ENCODE assay signal across 22 mouse cellular contexts in genomic region chr3:117217952-117218351, GRCm38 (mm10).
DNase-seq lines count a peak whose midpoint lies in the region; ATAC-seq and TF ChIP-seq lines count a peak whose summit lies in the region.
"Had no signal": no experiment of that assay in that cellular context is flagged by ENCODE, and none has a peak within 500 bp of the region (broad histone marks: within the 10 kb centered on the region; RNA-seq: fewer than 3 reads in every experiment).

No protein-coding gene starts in this region.

- H3K27ac ChIP-seq in forebrain, postnatal 0 days (ENCODE audit: low read depth, low read length), result no peak overlapping the region
- H3K27ac ChIP-seq in forebrain, embryonic 11.5 days (ENCODE audit: low read depth, low read length), result no peak overlapping the region
- no peak overlapping the region for H3K27ac ChIP-seq in lung, embryonic 16.5 days (ENCODE audit: low read length)
- H3K27ac ChIP-seq: embryonic facial prominence, embryonic 12.5 days; kidney, embryonic 15.5 days; limb, embryonic 13.5 days; liver, embryonic 14.5 days; midbrain, embryonic 12.5 days; neural tube, embryonic 12.5 days; stomach, embryonic 15.5 days had no signal

- no peaks in the 10 kb centered on the region for H3K36me3 ChIP-seq in forebrain, postnatal 0 days (ENCODE audit: insufficient read depth)
- no peaks in the 10 kb centered on the region for H3K36me3 ChIP-seq in forebrain, embryonic 11.5 days (ENCODE audit: control insufficient read depth, insufficient read depth, low read length)
- H3K36me3 ChIP-seq in lung, embryonic 16.5 days (ENCODE audit: control insufficient read depth, insufficient read depth, low read length), result no peaks in the 10 kb centered on the region
- H3K36me3 ChIP-seq: embryonic facial prominence, embryonic 12.5 days; kidney, embryonic 15.5 days; limb, embryonic 13.5 days; midbrain, embryonic 12.5 days; neural tube, embryonic 12.5 days; stomach, embryonic 15.5 days had no signal

- no peak for DNase-seq in forebrain, postnatal 0 days
- no peak for DNase-seq in forebrain, embryonic 11.5 days (ENCODE audit: low spot score)
- no peak for DNase-seq in lung, postnatal 14 days
- peak; percentile 41 for DNase-seq in Muller cell, postnatal 12 days (ENCODE audit: inconsistent ontology term)
- DNase-seq in layer of hippocampus, adult 8-10 months (ENCODE audit: low spot score in 2 of 2), result peak; percentile 30 to 41
- no peak for DNase-seq in adrenal gland, adult (ENCODE audit: inconsistent age in 2 of 2, low spot score in 1 of 2)
- DNase-seq: adrenal gland, adult 2 months; B cell, adult 2 months; cerebellum, adult 9-11 months; gastrocnemius, postnatal 25 days; thymus, adult 2 months had no signal

- no peak overlapping the region for H3K4me2 ChIP-seq in forebrain, postnatal 0 days (ENCODE audit: low read depth)
- H3K4me2 ChIP-seq in forebrain, embryonic 11.5 days (ENCODE audit: low read depth, low read length, severe bottlenecking), result no peak overlapping the region
- no peak overlapping the region for H3K4me2 ChIP-seq in lung, embryonic 16.5 days (ENCODE audit: low read depth, low read length)
- H3K4me2 ChIP-seq: embryonic facial prominence, embryonic 12.5 days; kidney, embryonic 15.5 days; limb, embryonic 13.5 days; midbrain, embryonic 12.5 days; neural tube, embryonic 12.5 days; stomach, embryonic 15.5 days had no signal

- no peak overlapping the region for H3K4me3 ChIP-seq in forebrain, postnatal 0 days (ENCODE audit: low read depth, low read length)
- H3K4me3 ChIP-seq in forebrain, embryonic 11.5 days (ENCODE audit: low read depth, low read length), result no peak overlapping the region
- H3K4me3 ChIP-seq in lung, embryonic 16.5 days (ENCODE audit: low read length), result no peak overlapping the region
- H3K4me3 ChIP-seq: embryonic facial prominence, embryonic 12.5 days; erythroblast, embryonic 14.5 days; kidney, embryonic 15.5 days; limb, embryonic 13.5 days; midbrain, embryonic 12.5 days; neural tube, embryonic 12.5 days; stomach, embryonic 15.5 days had no signal

- ATAC-seq in forebrain, postnatal 0 days, result peak; percentile 50; the same call in 1 of the 2 replicates
- no peak for ATAC-seq in forebrain, embryonic 11.5 days (replicated peaks; ENCODE audit: low FRiP score)
- ATAC-seq in lung, embryonic 16.5 days (ENCODE audit: low read depth), result 0 out of 2 replicates have a peak, but pooled peaks have one; percentile 45
- ATAC-seq: hindbrain, embryonic 16.5 days; intestine, postnatal 0 days had no signal

- no peak for TF ChIP-seq CTCF in forebrain, postnatal 0 days (IDR thresholded peaks at IDR 0.05; ENCODE audit: low read depth)

- H3K27me3 ChIP-seq in forebrain, postnatal 0 days (ENCODE audit: insufficient read depth, low read length), result no peaks in the 10 kb centered on the region
- H3K27me3 ChIP-seq in forebrain, embryonic 11.5 days (ENCODE audit: control insufficient read depth, insufficient read depth, low read length), result no peaks in the 10 kb centered on the region
- H3K27me3 ChIP-seq in lung, embryonic 16.5 days (ENCODE audit: control insufficient read depth, insufficient read depth, low read depth, low read length), result no peaks in the 10 kb centered on the region
- H3K27me3 ChIP-seq: embryonic facial prominence, embryonic 12.5 days; kidney, embryonic 15.5 days; limb, embryonic 13.5 days; midbrain, embryonic 12.5 days; neural tube, embryonic 12.5 days; stomach, embryonic 15.5 days had no signal

- no peak overlapping the region for H3K9ac ChIP-seq in forebrain, postnatal 0 days
- H3K9ac ChIP-seq in forebrain, embryonic 11.5 days (ENCODE audit: low read length), result no peak overlapping the region
- no peak overlapping the region for H3K9ac ChIP-seq in lung, embryonic 16.5 days (ENCODE audit: low read length)
- H3K9ac ChIP-seq: embryonic facial prominence, embryonic 12.5 days; kidney, embryonic 15.5 days; limb, embryonic 13.5 days; liver, embryonic 14.5 days; midbrain, embryonic 12.5 days; neural tube, embryonic 12.5 days; stomach, embryonic 15.5 days had no signal

- WGBS in forebrain, postnatal 0 days, result 24% methylated on average over 1 of the region's 1 CpGs
- 62% methylated on average over 1 of the region's 1 CpGs for WGBS in forebrain, embryonic 11.5 days
- WGBS in lung, embryonic 16.5 days, result 44% methylated on average over 1 of the region's 1 CpGs

- no peaks in the 10 kb centered on the region for H3K9me3 ChIP-seq in forebrain, postnatal 0 days (ENCODE audit: low read length)
- no peaks in the 10 kb centered on the region for H3K9me3 ChIP-seq in forebrain, embryonic 11.5 days (ENCODE audit: control insufficient read depth, low read length)
- no peaks in the 10 kb centered on the region for H3K9me3 ChIP-seq in lung, embryonic 16.5 days (ENCODE audit: control insufficient read depth, low read length)
- H3K9me3 ChIP-seq: embryonic facial prominence, embryonic 12.5 days; kidney, embryonic 15.5 days; limb, embryonic 13.5 days; midbrain, embryonic 12.5 days; neural tube, embryonic 12.5 days; stomach, embryonic 15.5 days had no signal

- H3K4me1 ChIP-seq in forebrain, postnatal 0 days (ENCODE audit: insufficient read depth), result no peaks in the 10 kb centered on the region
- H3K4me1 ChIP-seq in forebrain, embryonic 11.5 days (replicated peaks; ENCODE audit: control insufficient read depth, insufficient read depth, low read length), result no peaks in the 10 kb centered on the region
- H3K4me1 ChIP-seq in lung, embryonic 16.5 days (replicated peaks; ENCODE audit: control insufficient read depth, insufficient read depth, low read length), result no peaks in the 10 kb centered on the region
- H3K4me1 ChIP-seq: embryonic facial prominence, embryonic 12.5 days; kidney, embryonic 15.5 days; limb, embryonic 13.5 days; midbrain, embryonic 12.5 days; neural tube, embryonic 12.5 days; stomach, embryonic 15.5 days had no signal

Comparison
In these comparisons a context has a peak if more than half of its experiments do, and no peak if none do; other contexts are left out.
1. DNase-seq: peak in Muller cell, postnatal 12 days (single experiment) and layer of hippocampus, adult 8-10 months (2 of 2); none in forebrain, postnatal 0 days (single experiment), forebrain, embryonic 11.5 days (single experiment), lung, postnatal 14 days (single experiment) and adrenal gland, adult (0 of 2).